Mouse (Mus musculus) kidney, postnatal 4 days (tissue): ENCODE data around the gene Galnt18.
A peak's percentile ranks its signal among the peaks of the same experiment; 100 is the strongest.

Experiments
- DNase-seq, 2 experiments: peaks; one replicate each; pipeline ENCODE4 v3.0.0; 2021; ENCODE audit warnings: mixed read lengths in 2 of 2

The Galnt18 gene

GRCm38 (mm10) chr7:111771251-111771801, 8.5 kb downstream of the Galnt18 start:
- DNase-seq = peak; percentile 52 to 69

- no peak for DNase-seq
Measured at GRCm38 (mm10) chr7:111770585-111770984, 9.2 kb downstream of the Galnt18 start.

- DNase-seq = peak in 1 of 2 experiments; percentile 40
Measured at GRCm38 (mm10) chr7:111766145-111766767, 13.5 kb downstream of the Galnt18 start.

- DNase-seq = no peak
Measured at GRCm38 (mm10) chr7:111762754-111763153, 17.0 kb downstream of the Galnt18 start.

DNA sequence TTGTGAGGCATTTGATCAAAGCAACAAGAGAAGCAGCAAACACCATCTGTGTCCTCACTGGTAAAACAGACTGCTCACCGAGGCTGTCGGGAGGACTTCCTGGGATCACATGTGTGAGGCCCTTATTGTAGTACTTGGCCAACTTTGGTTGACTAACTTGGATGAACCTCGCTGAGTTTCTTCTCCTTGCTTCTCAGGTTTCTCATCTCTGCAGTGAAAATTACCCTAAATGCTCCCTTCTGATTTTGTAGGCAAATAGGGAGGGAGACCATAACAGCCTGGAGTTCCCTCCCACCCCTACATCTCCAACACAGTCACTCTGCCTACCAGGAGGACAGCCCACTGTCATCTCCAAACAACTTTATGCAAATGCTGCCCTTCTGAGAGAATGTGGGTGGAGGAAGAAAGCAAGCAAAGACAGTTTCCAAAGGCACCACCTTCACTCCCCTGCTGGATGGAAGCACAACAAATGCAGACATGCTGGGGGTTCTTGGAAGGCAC, 31.2 kb downstream of the Galnt18 start:
- DNase-seq = no peak

DNA sequence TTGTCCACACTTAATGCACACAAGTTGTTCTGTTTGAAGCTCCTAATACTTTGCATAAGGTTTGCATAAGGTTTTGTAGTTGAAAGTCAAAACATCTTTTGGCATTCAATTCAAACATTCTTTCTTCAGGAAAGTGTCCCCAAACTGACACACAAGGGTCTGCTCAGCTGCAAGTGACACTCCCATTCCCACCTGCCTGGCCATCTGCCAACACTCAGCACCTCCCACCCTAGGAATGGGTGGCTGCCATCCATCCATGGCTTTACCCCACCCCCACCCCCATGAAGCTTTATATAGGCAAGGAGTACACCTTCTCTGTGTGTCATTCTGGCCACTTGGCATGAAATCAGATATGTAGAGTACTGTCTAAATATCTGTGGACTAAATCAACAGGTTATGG, 35.0 kb downstream of the Galnt18 start:
- peak; percentile 51 to 67 for DNase-seq

DNA sequence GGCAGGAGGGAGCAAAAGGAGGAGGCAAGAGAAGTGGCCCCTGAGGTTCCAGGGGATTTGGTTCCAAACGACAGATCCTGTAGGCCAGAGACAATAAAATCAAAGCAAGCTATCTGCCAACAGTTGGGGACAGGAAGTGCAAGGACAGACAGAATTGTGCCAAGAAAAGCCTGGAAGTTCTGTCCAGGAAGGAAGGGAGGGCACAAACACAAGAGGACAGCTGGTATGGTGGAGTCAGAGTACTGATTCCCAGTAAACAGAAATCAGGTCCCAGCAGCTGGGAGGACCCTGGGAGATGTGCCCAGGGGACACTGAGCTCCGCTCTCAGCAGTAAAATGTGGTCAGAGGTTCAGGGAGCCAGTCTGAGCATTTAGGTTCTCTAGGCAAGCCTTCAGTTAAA, 38.2 kb downstream of the Galnt18 start:
- DNase-seq = no peak

GRCm38 (mm10) chr7:111740091-111740490, 39.7 kb downstream of the Galnt18 start:
- no peak for DNase-seq

DNA sequence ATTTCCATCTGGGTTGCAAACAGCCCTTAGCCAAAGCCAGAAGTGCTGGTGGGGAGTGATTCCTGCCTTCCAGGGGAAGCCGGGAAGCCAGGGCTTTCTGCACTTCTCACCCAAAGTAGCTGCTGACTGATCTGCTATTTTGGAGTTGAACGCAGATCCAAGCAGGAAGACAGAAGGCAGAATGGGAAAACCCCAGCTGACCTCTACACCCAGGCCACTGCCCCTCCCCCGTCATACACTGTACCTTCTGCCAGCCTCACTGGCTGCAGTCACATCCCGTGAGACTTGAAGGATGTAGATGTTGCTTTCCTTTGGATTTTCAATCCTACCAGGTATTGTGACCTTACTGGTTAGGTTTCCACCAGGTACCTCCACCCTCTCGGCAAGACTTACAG, 40.4 kb downstream of the Galnt18 start:
- DNase-seq = peak; percentile 46 to 63

GRCm38 (mm10) chr7:111738456-111739370, 41.1 kb downstream of the Galnt18 start:
- DNase-seq = peak in 1 of 2 experiments; percentile 35

DNA sequence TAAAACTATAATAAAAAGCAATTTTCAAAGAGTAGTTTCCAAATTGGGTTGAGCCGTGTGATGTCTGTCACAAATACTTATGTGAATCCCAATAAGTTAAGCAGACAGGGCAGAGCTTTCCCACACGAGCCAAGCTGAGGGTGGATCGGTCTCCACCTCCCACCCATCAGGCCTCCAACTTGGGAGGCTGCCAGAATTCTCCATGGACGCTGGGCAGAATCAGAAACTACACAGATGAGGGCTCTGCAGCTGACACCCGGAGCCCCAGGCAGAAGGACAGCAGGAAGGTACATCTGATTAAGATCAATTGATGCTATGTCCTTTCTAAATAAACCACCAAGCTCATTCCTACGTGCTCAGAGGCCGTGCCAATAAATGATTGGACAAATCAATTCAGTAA, 42.4 kb downstream of the Galnt18 start:
- DNase-seq = peak in 1 of 2 experiments; percentile 42

GRCm38 (mm10) chr7:111736365-111736764, 43.4 kb downstream of the Galnt18 start:
- no peak for DNase-seq

GRCm38 (mm10) chr7:111730346-111731269, 49.2 kb downstream of the Galnt18 start:
- no peak for DNase-seq

GRCm38 (mm10) chr7:111726928-111727327, 52.8 kb downstream of the Galnt18 start:
- DNase-seq = no peak

- no peak for DNase-seq
Measured at GRCm38 (mm10) chr7:111724730-111725129, 55.0 kb downstream of the Galnt18 start.

GRCm38 (mm10) chr7:111724004-111724403, 55.8 kb downstream of the Galnt18 start:
- no peak for DNase-seq

DNA sequence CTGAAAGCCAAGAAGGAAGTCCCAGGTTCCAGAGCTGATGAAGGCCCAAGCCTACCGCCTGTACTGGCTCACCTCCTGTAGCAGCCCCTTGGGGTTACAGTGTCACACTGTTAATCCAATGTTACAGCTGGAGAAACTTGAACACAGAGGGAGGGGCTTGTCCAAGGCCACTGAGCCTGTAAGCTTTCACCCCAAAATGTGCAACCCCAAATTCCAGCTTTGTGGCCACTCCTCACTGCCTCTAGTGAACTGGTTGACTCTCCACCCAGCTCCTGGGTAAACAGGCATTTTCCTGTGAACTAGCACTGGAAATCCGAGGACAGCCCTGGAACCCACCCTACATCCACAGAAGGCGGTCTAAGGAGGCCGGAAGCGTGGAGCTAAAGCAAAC, 58.5 kb downstream of the Galnt18 start:
- DNase-seq = no peak

DNA sequence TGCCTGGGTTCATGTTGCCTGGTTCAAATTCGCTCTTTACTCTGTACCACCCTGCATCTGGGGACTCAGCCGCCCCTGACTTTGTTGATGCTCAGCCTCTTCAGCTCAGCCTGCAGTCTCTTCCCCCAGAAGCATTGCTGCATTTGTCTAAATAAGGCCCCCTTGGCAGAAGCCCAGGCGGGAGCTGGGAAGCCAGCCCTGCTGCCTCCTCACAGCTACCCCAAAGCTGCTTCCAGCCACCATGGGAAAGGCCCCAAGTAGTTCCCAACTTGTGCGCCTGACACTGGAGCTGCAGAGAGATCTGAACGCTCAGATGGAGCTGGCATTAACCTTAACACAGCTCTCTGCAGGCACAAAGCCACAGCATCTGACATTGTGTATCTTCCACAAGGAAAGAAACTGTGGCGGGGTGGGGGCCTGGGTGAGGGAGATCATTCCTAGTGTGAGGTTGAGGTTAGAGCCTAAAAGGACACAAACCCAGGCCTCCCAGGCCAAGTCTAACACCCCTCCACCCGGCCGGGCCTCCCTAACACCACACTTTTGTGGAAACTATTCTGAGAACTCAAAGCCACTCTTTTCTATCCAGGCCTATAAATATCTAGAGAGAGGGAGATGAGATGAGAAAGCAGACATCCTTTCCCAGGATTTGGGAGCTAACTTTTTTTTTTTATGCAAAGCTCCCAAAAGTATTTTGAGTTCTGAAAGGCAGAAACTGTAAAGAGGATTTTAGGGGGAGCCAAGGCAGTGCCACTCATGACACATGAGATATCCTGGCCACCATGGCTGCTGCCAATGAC, 59.1 kb downstream of the Galnt18 start:
- DNase-seq = peak; percentile 46 to 54

GRCm38 (mm10) chr7:111718900-111719299, 60.9 kb downstream of the Galnt18 start:
- DNase-seq = no peak

GRCm38 (mm10) chr7:111714639-111715360, 65.0 kb downstream of the Galnt18 start:
- DNase-seq = no peak
